Mouse (Mus musculus): Measurements from ENCODE around the gene Med12l. TPM values are rescaled to one million over a fixed set of nuclear protein-coding genes. Genes with fewer than 3 reads are reported as not detected.
A peak's percentile ranks its signal among the peaks of the same experiment; 100 is the strongest.

The Med12l gene
- polyA plus RNA-seq, 1 experiment = 2.8 TPM

DNA sequence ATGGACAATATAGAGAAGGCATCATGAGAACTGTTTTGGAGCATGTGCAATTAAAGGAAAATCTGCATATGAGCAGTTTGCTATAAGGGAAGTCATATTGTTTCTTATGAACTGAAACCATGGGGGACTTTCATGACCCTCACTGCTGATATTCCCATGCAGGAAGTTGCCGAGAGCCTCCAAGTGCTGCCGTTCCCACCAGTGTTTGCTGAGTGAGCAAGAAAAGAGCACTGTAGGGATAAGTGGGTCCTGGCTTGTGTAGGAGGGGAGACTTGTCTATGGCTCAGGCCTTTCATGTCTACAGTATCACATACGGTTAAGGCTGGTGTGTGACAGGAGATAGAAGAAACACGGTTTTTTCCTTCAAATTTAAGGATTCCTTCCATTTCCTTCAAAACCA, 180.0 kb downstream of the Med12l start:
- DNase-seq (ENCODE audit: low read depth) = no peak

- no peak for DNase-seq (ENCODE audit: low read depth)
Measured at GRCm38 (mm10) chr3:59187336-59187735, 181.7 kb downstream of the Med12l start.

DNA sequence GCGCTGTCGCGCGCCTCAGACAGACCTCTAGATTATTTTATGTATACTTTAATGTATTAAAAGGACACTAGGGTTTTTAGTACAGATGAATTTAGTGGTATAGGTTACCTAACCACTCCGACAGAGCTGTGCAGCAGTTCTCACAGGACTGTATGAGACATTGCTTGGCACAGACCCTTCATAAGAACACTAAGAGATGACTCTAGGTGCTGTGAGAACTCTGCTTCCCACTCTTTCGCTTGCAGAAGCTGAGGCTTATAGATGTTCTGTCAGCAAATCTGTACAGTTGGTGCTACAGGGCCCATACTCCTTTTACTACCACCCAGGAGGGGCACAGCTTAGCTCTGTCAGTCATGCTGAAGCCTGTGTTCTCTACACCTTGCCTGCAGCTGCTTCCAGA, 186.0 kb downstream of the Med12l start:
- no peak for DNase-seq (ENCODE audit: low read depth)

DNA sequence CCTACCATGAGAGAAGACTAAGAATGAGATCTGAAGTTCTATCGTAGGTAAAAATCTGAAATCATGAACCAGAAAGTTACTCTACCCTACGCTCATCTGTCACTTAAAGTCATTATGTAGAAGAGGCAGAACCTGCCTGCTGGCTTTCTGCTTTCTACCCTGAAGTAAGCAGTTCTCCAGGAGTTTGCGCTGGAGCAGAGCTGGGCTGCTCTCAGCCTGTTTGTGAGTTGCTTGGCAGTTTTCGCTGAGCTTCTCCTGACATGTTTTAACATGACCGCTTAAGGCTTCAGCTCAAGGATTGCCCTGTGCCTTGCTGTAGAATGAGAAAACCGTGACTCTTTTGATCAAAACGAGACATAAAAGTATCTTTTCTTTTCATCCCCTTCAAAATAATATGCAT, 188.5 kb downstream of the Med12l start:
- DNase-seq (ENCODE audit: low read depth) = peak; percentile 54

GRCm38 (mm10) chr3:59194938-59195337, 189.3 kb downstream of the Med12l start, which contains the start of gene Gpr87:
TSS of gene Gpr87 (minus strand) at chr3:59195104.
- DNase-seq (ENCODE audit: low read depth) = no peak

DNA sequence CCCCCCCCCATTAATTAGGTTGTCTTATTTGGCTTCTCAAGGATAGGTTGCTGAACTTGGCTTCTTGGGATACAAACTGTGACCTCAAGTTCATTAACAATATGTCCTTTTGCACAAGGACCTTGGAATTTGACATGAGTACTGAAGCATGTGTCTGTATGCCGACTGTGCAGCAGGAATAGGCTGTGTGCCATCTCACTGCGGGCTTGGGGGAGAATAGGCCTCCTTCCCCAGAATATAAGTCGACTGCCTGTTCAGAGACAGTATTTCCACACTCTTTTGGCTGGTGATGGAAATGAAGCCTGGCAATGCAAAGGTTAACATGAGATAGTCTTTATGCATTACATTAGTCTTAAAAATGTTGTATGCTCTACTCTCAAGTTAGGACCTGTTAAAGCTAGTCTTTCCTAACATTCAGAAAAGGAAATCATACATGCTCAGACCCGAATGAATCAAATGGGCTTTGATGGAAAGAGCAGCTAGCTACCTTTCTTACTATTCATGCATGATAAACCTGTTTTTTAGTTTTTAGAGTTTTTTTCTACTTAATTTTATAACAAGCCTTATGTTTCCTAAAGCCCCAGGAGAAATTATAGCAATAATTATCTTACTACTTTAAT, 191.8 kb downstream of the Med12l start:
- DNase-seq (ENCODE audit: low read depth) = peak; percentile 71

DNA sequence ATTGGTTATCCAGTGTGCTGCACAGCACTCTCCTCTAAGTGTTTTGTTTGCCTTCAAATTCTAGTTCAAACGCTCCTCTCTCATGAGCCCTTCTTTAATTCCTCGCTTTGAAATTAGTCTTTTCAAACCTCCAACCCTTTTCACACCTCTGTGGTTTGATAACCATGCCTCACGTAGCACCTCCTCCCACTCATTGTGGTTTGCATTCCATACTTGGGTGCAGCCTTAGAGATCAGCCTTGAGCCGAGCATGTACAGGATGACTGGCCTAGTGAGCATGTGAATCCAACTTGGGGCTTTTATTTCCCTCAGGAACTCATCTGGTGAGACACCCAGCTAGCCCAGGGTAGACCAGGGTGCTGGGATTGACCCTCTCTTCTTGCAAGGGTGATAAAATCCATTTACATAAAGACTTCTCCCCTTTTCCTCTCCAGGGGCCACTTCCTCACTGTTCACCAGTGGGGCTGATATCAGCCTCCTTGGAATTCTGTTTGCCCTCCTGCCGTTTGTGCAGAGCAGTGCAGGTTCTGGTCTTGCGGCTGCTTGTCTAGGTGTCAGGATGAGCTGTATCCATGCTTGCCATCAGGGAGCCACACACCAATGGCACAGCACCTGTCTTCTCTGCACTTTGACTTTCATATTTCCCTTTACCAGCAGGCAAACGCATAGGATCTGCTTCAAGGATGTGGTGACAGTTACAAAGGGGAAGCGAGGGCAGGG, 198.3 kb downstream of the Med12l start:
- DNase-seq (ENCODE audit: low read depth) = no peak

DNA sequence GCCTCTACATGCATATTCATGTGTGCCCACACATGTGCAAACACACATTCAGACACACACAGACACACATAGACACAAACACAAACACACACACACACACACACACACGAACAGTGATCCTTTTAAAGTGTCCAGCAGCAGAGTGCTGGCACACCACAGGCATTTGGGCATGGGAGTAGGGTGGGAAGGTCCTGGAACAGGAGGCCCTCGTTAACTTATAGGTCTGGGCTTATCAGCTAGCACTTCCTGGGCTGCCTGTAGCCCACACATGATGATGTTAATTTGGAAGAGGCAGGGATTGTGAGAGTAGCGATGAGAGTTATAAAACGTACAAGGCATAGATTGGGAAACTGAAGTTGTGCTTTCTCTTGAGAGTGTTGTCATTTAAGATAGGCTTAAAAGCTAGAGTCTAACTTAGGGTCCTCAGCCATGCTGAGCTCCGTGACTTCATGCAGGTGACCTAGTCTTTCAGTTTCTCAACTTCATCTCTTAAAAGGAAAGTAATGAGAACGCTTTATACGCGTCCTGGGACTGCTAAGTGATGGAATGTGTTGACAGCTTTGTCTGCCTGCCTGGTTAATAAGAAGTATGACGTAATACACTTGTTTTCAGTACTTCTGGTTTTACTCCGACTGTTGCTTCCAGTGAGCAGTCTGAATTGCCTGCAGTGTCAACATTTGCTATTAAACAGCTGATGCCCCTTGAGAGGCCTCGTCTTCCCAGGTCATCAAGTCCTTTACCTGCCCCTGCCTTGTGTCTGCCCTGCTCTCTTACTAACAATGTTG, 199.3 kb downstream of the Med12l start:
- DNase-seq (ENCODE audit: low read depth) = no peak

DNA sequence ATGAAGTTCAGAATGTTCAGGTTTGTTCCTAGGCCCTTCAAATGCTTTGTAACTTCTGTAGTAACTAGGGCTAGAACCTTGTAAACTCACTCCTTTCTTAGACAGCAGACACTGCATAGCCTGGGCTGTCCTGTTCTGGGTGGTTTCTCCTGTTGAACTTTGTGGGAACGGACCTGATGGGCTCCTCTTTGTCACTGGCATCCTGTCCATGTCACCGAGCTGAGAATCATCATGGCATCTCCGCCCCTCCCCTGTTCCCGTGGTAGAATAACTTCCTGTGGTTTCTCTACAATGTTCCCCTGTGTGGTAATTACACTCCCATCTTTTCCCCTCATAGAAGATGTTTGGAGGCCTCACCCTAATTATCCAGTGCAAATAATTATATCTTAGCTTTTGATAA, 200.3 kb downstream of the Med12l start:
- DNase-seq (ENCODE audit: low read depth) = no peak

GRCm38 (mm10) chr3:59208650-59209548, 203.3 kb downstream of the Med12l start:
- DNase-seq (ENCODE audit: low read depth) = no peak

DNA sequence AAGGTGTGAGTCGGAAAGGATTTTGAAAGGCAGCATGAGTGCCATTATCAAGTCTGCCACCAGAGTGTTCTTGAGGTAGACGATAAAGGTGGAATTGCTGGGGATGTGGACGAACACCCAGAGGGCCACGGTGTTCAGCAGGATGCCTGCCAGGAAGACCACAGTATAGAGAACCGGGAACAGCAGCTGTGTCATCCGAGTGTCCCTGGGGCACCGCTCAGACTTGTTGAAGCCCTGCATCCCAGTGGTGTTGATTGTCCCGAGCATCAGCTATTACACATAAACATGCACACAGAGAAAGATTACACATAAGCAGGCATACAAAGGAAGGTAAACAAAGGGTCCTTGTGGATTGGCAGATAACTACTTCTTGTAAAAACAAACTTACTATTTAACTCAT, 204.5 kb downstream of the Med12l start:
- DNase-seq (ENCODE audit: low read depth) = no peak

DNA sequence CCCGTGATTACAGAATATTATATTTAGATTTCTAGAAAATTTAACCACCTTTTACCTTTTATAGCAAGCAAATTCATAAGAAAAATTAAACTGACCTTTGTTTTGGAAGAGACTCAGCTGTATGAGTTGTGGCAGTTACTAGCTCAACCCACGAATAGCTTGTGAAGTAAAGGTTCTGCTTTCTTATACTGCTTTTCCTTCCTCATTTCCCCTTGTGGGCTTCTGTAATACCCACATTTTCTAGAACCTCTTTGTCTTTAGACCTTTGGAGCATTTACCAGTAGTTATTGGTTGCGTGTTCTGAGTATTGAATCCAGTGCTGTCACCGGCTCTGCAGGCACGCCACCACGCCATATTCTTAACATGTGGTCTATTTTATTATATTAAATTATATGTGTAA, 205.1 kb downstream of the Med12l start, which contains the start of gene P2ry13:
Gene P2ry13, minus strand, starts transcription at position 156 of the 400 bp plus-strand sequence.
- no peak for DNase-seq (ENCODE audit: low read depth)

DNA sequence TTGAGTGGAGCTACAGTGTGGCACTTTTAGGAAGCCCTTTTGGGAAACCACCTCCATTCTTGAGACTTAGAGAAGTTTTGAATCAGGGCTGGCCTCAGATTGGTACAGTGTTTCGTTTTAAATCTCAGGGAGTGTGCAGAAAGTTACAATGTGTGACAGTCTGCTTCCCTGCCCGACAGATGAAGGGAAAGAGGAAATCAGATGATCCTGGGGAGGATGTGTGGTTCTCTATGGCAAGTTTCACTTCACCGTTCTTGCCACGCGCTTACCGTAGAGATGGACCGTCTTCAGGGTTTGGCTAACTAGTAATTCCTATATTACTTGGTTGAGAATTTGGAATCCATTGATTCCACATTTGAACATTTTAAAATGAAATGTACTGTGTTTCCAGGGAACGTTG, 206.2 kb downstream of the Med12l start:
- no peak for DNase-seq (ENCODE audit: low read depth)

DNA sequence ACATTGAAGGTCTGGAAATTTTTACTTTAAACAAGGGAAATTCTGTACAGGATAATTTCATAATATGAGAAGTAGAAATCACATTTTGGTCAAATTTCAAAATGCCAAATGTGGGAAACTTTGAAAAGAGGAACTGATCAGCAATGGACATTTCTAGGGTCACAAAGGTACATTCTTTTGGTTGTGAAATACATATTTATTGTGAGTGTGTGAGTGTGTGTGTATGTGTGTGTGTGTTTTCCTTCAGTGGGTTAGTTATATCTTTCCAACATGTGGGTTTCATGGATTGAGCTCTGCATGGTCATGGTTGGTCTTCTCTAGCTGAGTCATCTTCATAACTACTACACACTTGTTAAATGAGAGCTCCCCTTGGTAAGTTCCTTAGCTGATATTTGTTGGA, 206.8 kb downstream of the Med12l start:
- DNase-seq (ENCODE audit: low read depth) = no peak

- DNase-seq (ENCODE audit: low read depth) = no peak
Measured at GRCm38 (mm10) chr3:59217211-59217610, 211.6 kb downstream of the Med12l start.

DNA sequence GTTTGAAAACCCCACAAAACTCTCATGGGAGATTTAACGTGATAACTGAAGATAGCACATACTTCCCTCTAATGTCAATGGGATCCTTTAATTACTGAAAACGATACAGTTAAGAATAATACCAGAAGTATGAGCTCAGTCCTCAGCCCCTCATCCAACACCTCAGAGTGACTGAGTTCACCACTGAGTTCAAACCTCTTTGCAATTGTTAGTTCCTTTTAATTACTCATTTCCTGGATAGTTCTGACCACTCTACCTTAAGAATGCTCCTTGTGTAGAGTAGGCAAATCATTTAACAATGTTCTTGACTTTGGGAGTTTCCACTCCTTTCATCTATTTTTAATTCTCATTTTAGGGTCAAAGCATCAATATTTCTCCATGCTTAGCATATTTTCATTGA, 213.7 kb downstream of the Med12l start:
- DNase-seq (ENCODE audit: low read depth) = no peak

- DNase-seq (ENCODE audit: low read depth) = no peak
Measured at GRCm38 (mm10) chr3:59222303-59222702, 216.7 kb downstream of the Med12l start.

- no peak for DNase-seq (ENCODE audit: low read depth)
Measured at GRCm38 (mm10) chr3:59225411-59225810, 219.8 kb downstream of the Med12l start.

DNA sequence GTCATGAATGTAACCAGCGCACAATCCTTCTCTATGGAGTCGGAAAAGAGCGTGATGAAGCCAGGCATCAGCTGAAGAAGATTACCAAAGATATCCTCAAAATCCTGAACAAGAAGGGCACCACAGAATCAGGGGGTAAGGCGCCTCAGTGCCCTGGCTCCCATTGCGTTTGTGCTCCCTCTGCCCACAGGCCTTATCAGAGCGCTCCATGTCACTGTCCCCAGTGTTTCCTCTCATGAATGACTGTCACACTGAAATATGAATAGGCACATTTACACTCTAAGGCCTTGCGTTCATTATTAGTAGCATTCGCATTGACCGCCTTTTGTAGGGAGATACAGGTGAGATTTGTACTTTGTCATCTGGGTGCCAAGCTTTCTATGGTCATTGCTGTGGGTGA, 222.1 kb downstream of the Med12l start:
- DNase-seq (ENCODE audit: low read depth) = no peak

DNA sequence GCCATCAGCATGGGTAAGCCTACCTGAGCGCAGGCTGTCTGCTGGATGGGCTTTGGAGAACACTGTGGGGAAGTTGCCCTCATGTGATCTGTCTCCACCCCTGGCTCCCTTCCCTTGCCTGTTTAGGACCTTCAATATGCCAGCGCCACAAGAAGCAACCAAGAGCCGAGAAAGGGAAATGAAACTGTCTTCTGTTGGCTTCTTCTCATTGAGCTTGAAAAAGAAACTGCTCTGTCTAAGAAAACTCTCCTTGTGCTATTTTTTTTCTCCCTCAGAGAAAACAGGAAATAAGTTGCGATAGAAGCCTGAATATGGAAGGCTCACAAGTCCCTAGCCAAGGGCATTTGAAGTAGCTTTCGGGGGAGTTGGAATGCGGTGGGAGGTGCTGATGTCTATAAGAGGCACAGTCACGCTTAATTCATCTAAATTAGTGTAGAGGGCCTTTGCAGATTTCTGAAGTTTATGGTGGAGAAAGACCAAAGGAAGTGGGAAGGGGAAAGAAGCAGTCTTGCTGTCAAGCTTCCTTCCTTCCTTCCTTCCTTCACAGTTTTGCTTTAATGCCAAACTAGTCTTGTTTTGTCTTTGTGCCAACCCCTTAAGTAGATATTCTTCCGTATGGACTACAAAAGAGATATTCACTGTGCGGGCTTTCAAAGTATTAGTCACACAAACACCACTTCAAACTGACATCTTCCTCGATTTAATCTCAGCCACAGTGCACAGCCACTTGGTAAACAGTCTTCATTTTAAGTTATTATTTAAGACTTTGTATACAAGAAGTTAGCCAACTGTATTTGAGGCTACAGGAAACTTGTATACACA, 223.3 kb downstream of the Med12l start:
- DNase-seq (ENCODE audit: low read depth) = no peak

GRCm38 (mm10) chr3:59230912-59231311, 225.3 kb downstream of the Med12l start:
- no peak for DNase-seq (ENCODE audit: low read depth)
